Mouse (Mus musculus) layer of hippocampus, postnatal 25 days (tissue): ENCODE data around the gene Gpalpp1. TPM values are rescaled to one million over a fixed set of nuclear protein-coding genes. Genes with fewer than 3 reads are reported as not detected.

Experiments used
- total RNA-seq, 2 experiments: library from RNA; stranded (reverse); gene quantifications; 2 replicates each; pipeline ENCODE4 v1.2.3; 2021

Gpalpp1 gene
- total RNA-seq, 2 experiments from 2014 or later: 23.4 to 23.6 TPM

Other genes with a start within 250 kb of the Gpalpp1 start
- 10 to 100 TPM; 55.4 to 56.9 TPM for gene Kctd4, start 155.8 kb downstream of the Gpalpp1 start, total RNA-seq
- gene Gtf2f2, start 99.9 kb downstream of the Gpalpp1 start, total RNA-seq: 10 to 100 TPM; 19.7 to 23.3 TPM
- gene Nufip1, start 131 bp upstream of the Gpalpp1 start, total RNA-seq: 1 to 10 TPM; 7.8 to 8.2 TPM